Mouse (Mus musculus): ENCODE results near the gene Tle4.

Gene Tle4

GRCm38 (mm10) chr19:14519186-14519585 lies 78.7 kb downstream of the Tle4 start:
- DNase-seq (ENCODE audit: low spot score in 2 of 2) = no peak

GRCm38 (mm10) chr19:14518438-14519044 lies 79.3 kb downstream of the Tle4 start:
- no peak for DNase-seq (ENCODE audit: low spot score in 2 of 2)

GRCm38 (mm10) chr19:14516420-14516819 lies 81.4 kb downstream of the Tle4 start:
- DNase-seq (ENCODE audit: low spot score in 2 of 2) = no peak

GRCm38 (mm10) chr19:14508819-14509218 lies 89.0 kb downstream of the Tle4 start:
- no peak for DNase-seq (ENCODE audit: low spot score in 2 of 2)

GRCm38 (mm10) chr19:14507911-14508310 lies 89.9 kb downstream of the Tle4 start:
- DNase-seq (ENCODE audit: low spot score in 2 of 2) = no peak

- DNase-seq (ENCODE audit: low spot score in 2 of 2) = no peak
These were observed 90.8 kb downstream of the Tle4 start for GRCm38 (mm10) chr19:14506875-14507670.

- no peak for DNase-seq (ENCODE audit: low spot score in 2 of 2)
These were observed 91.8 kb downstream of the Tle4 start for GRCm38 (mm10) chr19:14505885-14506548.

- DNase-seq (ENCODE audit: low spot score in 2 of 2) = no peak
These were observed 92.5 kb downstream of the Tle4 start for GRCm38 (mm10) chr19:14505401-14505800.

- DNase-seq (ENCODE audit: low spot score in 2 of 2) = no peak
These were observed 94.0 kb downstream of the Tle4 start for GRCm38 (mm10) chr19:14503862-14504261.

- DNase-seq (ENCODE audit: low spot score in 2 of 2) = no peak
These were observed 95.6 kb downstream of the Tle4 start for GRCm38 (mm10) chr19:14502234-14502633.

- no peak for DNase-seq (ENCODE audit: low spot score in 2 of 2)
These were observed 97.9 kb downstream of the Tle4 start for GRCm38 (mm10) chr19:14499835-14500425.

- DNase-seq (ENCODE audit: low spot score in 2 of 2) = no peak
These were observed 104.8 kb downstream of the Tle4 start for GRCm38 (mm10) chr19:14493047-14493446.

GRCm38 (mm10) chr19:14487180-14487579 lies 110.7 kb downstream of the Tle4 start:
- DNase-seq (ENCODE audit: low spot score in 2 of 2) = no peak

GRCm38 (mm10) chr19:14485176-14485575 lies 112.7 kb downstream of the Tle4 start:
- DNase-seq (ENCODE audit: low spot score in 2 of 2) = no peak

GRCm38 (mm10) chr19:14482562-14483138 lies 115.2 kb downstream of the Tle4 start:
- no peak for DNase-seq (ENCODE audit: low spot score in 2 of 2)

- no peak for DNase-seq (ENCODE audit: low spot score in 2 of 2)
These were observed 115.9 kb downstream of the Tle4 start for GRCm38 (mm10) chr19:14481796-14482561.

- DNase-seq (ENCODE audit: low spot score in 2 of 2) = no peak
These were observed 118.1 kb downstream of the Tle4 start for GRCm38 (mm10) chr19:14479711-14480110.

- no peak for DNase-seq (ENCODE audit: low spot score in 2 of 2)
These were observed 128.5 kb downstream of the Tle4 start for GRCm38 (mm10) chr19:14469325-14469724.

- DNase-seq (ENCODE audit: low spot score in 2 of 2) = no peak
These were observed 129.1 kb downstream of the Tle4 start for GRCm38 (mm10) chr19:14468733-14469132.

GRCm38 (mm10) chr19:14466020-14466419 lies 131.8 kb downstream of the Tle4 start:
- no peak for DNase-seq (ENCODE audit: low spot score in 2 of 2)

All from spleen, postnatal 14 days (tissue).